In genomic region chr8:94035200-94035599, GRCm38 (mm10) we compare ENCODE assay signal across 7 mouse cellular contexts. TPM values are rescaled to one million over a fixed set of nuclear protein-coding genes. Genes with fewer than 3 reads are reported as not detected.
A peak's percentile ranks its signal among the peaks of the same experiment; 100 is the strongest.
DNase-seq lines count a peak whose midpoint lies in the region; ATAC-seq lines count a peak whose summit lies in the region.

No protein-coding gene starts in this region.

- ATAC-seq in megakaryocyte, adult 5-6 weeks (ENCODE audit: poor library complexity, severe bottlenecking), result no peak
- no peak for ATAC-seq in forebrain, embryonic 14.5 days
- ATAC-seq in liver, embryonic 12.5 days, result no peak

- H3K4me2 ChIP-seq in forebrain, embryonic 14.5 days (ENCODE audit: low read length), result peak overlapping the region; percentile 85
- H3K4me2 ChIP-seq in liver, embryonic 12.5 days, result peak overlapping the region; percentile 86

- H3K4me3 ChIP-seq in megakaryocyte, embryonic 14.5 days (replicated peaks), result peak overlapping the region; percentile 93
- H3K4me3 ChIP-seq in forebrain, embryonic 14.5 days (ENCODE audit: low read depth, low read length), result peak overlapping the region; percentile 85
- H3K4me3 ChIP-seq in liver, embryonic 12.5 days, result peak overlapping the region; percentile 81

- WGBS in forebrain, embryonic 14.5 days, result 63% methylated on average over 5 of the region's 5 CpGs
- 58% methylated on average over 5 of the region's 5 CpGs for WGBS in liver, embryonic 12.5 days (ENCODE audit: insufficient replicate concordance)

- no peaks in the 10 kb centered on the region for H3K9me3 ChIP-seq in megakaryocyte, embryonic 14.5 days
- H3K9me3 ChIP-seq in forebrain, embryonic 14.5 days (replicated peaks; ENCODE audit: control insufficient read depth, low read length), result no peaks in the 10 kb centered on the region
- no peaks in the 10 kb centered on the region for H3K9me3 ChIP-seq in liver, embryonic 12.5 days (replicated peaks)

- peaks cover 37% of the 10 kb centered on the region for H3K36me3 ChIP-seq in megakaryocyte, embryonic 14.5 days (replicated peaks; ENCODE audit: low read length)
- H3K36me3 ChIP-seq in forebrain, embryonic 14.5 days (ENCODE audit: control insufficient read depth, insufficient read depth, low read length), result peaks cover 23% of the 10 kb centered on the region
- H3K36me3 ChIP-seq in liver, embryonic 12.5 days, result peaks cover 29% of the 10 kb centered on the region

- H3K4me1 ChIP-seq in megakaryocyte, embryonic 14.5 days, result peaks cover 46% of the 10 kb centered on the region
- H3K4me1 ChIP-seq in forebrain, embryonic 14.5 days (ENCODE audit: control insufficient read depth, insufficient read depth, low read length), result peaks cover 18% of the 10 kb centered on the region
- H3K4me1 ChIP-seq in liver, embryonic 12.5 days, result peaks cover 47% of the 10 kb centered on the region

- H3K9ac ChIP-seq in forebrain, embryonic 14.5 days (ENCODE audit: low read length), result peak overlapping the region; percentile 44; the same call in 1 of the 2 replicates
- H3K9ac ChIP-seq in liver, embryonic 12.5 days, result peak overlapping the region; percentile 78

- no peak overlapping the region for H3K27ac ChIP-seq in forebrain, embryonic 14.5 days (ENCODE audit: low read depth, low read length)
- H3K27ac ChIP-seq in liver, embryonic 12.5 days, result 0 out of 2 replicates have a peak overlapping the region, but pooled peaks have one; percentile 10

- no peak for DNase-seq in forebrain, embryonic 14.5 days (ENCODE audit: low spot score)
- DNase-seq in urinary bladder, adult 2 months (ENCODE audit: low spot score), result no peak
- no peak for DNase-seq in layer of hippocampus, adult 8-10 months (ENCODE audit: low spot score in 2 of 2)
- DNase-seq in embryo, embryonic 9.5 days (ENCODE audit: extremely low spot score), result no peak

- H3K27me3 ChIP-seq in megakaryocyte, embryonic 14.5 days (replicated peaks), result no peaks in the 10 kb centered on the region
- H3K27me3 ChIP-seq in forebrain, embryonic 14.5 days (replicated peaks; ENCODE audit: control insufficient read depth, insufficient read depth, low read length), result no peaks in the 10 kb centered on the region
- no peaks in the 10 kb centered on the region for H3K27me3 ChIP-seq in liver, embryonic 12.5 days (replicated peaks)

RNA-seq across cellular contexts. Expression of gene Nudt21, which starts 1.6 kb away (rescaled TPM):
- 185 and 240 TPM in 2 replicates for polyA plus RNA-seq in megakaryocyte, embryonic 14.5 days (2012; ENCODE audit: insufficient read depth, low replicate concordance)
- total RNA-seq in megakaryocyte, adult 5-6 weeks (2015), result 83.1 and 84.4 TPM in 2 replicates
- 53.4 and 57.2 TPM in 2 replicates for total RNA-seq in megakaryocyte, adult 5-6 weeks (2017)
- 165 and 171 TPM in 2 replicates for polyA plus RNA-seq in forebrain, embryonic 14.5 days (2014; fragmentation: Nextera tagmentation; extraction: Ambion mirVana)
- polyA plus RNA-seq in liver, embryonic 12.5 days (2016; fragmentation: Nextera tagmentation; extraction: Ambion mirVana), result 100 and 102 TPM in 2 replicates
- 28.9 and 30.5 TPM in 2 replicates for polyA plus RNA-seq in urinary bladder, adult 2 months (2012; rRNA removed)
- total RNA-seq in layer of hippocampus, adult 8-10 months (2022), result 10 to 100 TPM; 43.9 to 57.1 (median 49.1) TPM

RNA-seq across cellular contexts. Expression of gene Ogfod1, which starts 1.8 kb away (rescaled TPM):
- polyA plus RNA-seq in megakaryocyte, embryonic 14.5 days (2012; ENCODE audit: insufficient read depth, low replicate concordance), result 2.8 TPM in 1 of 2 replicates, not detected in the other
- 10.2 and 12.3 TPM in 2 replicates for total RNA-seq in megakaryocyte, adult 5-6 weeks (2015)
- 9.0 and 9.1 TPM in 2 replicates for total RNA-seq in megakaryocyte, adult 5-6 weeks (2017)
- polyA plus RNA-seq in forebrain, embryonic 14.5 days (2014; fragmentation: Nextera tagmentation; extraction: Ambion mirVana), result 9.8 and 13.4 TPM in 2 replicates
- polyA plus RNA-seq in liver, embryonic 12.5 days (2016; fragmentation: Nextera tagmentation; extraction: Ambion mirVana), result 7.2 and 8.2 TPM in 2 replicates
- polyA plus RNA-seq in urinary bladder, adult 2 months (2012; rRNA removed), result 15.7 and 15.9 TPM in 2 replicates
- total RNA-seq in layer of hippocampus, adult 8-10 months (2022), result 100 to 1,000 TPM in 2 of 4 experiments, 10 to 100 TPM in 2; 87.9 to 136 (median 117) TPM

RNA-seq across cellular contexts. Expression of gene Amfr, which starts 22.6 kb away (rescaled TPM):
- 37.6 and 51.7 TPM in 2 replicates for polyA plus RNA-seq in megakaryocyte, embryonic 14.5 days (2012; ENCODE audit: insufficient read depth, low replicate concordance)
- total RNA-seq in megakaryocyte, adult 5-6 weeks (2015), result 35.5 and 37.5 TPM in 2 replicates
- total RNA-seq in megakaryocyte, adult 5-6 weeks (2017), result 83.7 and 97.7 TPM in 2 replicates
- polyA plus RNA-seq in forebrain, embryonic 14.5 days (2014; fragmentation: Nextera tagmentation; extraction: Ambion mirVana), result 55.8 and 60.2 TPM in 2 replicates
- 78.1 and 79.9 TPM in 2 replicates for polyA plus RNA-seq in liver, embryonic 12.5 days (2016; fragmentation: Nextera tagmentation; extraction: Ambion mirVana)
- 83.0 and 90.3 TPM in 2 replicates for polyA plus RNA-seq in urinary bladder, adult 2 months (2012; rRNA removed)
- total RNA-seq in layer of hippocampus, adult 8-10 months (2022), result 100 to 1,000 TPM; 126 to 136 (median 132) TPM
